Mouse (Mus musculus): ENCODE results near the gene Irak3. TPM values are rescaled to one million over a fixed set of nuclear protein-coding genes. Genes with fewer than 3 reads are reported as not detected.

Gene Irak3
- total RNA-seq, 2 experiments from 2014 or later, result 2.0 to 2.2 TPM

GRCm38 (mm10) chr10:120204591-120205210 is 2.8 kb upstream of the Irak3 start:
- DNase-seq (ENCODE audit: low spot score in 2 of 2), result no peak

- no peak for DNase-seq (ENCODE audit: low spot score in 2 of 2)
These were observed 729 bp upstream of the Irak3 start for GRCm38 (mm10) chr10:120202467-120203250.

GRCm38 (mm10) chr10:120201131-120201921 is 604 bp downstream of the Irak3 start, which contains the start of gene Tmbim4:
Gene Tmbim4 (plus strand): TSS chr10:120201590.
- peak; percentile 32 to 40 for DNase-seq (ENCODE audit: low spot score in 2 of 2)

- no peak for DNase-seq (ENCODE audit: low spot score in 2 of 2)
These were observed 4.7 kb downstream of the Irak3 start for GRCm38 (mm10) chr10:120197061-120197835.

- DNase-seq (ENCODE audit: low spot score in 2 of 2), result no peak
These were observed 8.7 kb downstream of the Irak3 start for GRCm38 (mm10) chr10:120193255-120193654.

GRCm38 (mm10) chr10:120192278-120192677 is 9.7 kb downstream of the Irak3 start:
- no peak for DNase-seq (ENCODE audit: low spot score in 2 of 2)

- no peak for DNase-seq (ENCODE audit: low spot score in 2 of 2)
These were observed 10.8 kb downstream of the Irak3 start for GRCm38 (mm10) chr10:120191165-120191564.

- no peak for DNase-seq (ENCODE audit: low spot score in 2 of 2)
These were observed 12.1 kb downstream of the Irak3 start for GRCm38 (mm10) chr10:120189782-120190181.

- no peak for DNase-seq (ENCODE audit: low spot score in 2 of 2)
These were observed 12.7 kb downstream of the Irak3 start for GRCm38 (mm10) chr10:120189276-120189675.

GRCm38 (mm10) chr10:120188513-120188912 is 13.4 kb downstream of the Irak3 start:
- no peak for DNase-seq (ENCODE audit: low spot score in 2 of 2)

- DNase-seq (ENCODE audit: low spot score in 2 of 2), result no peak
These were observed 18.6 kb downstream of the Irak3 start for GRCm38 (mm10) chr10:120183342-120183741.

- no peak for DNase-seq (ENCODE audit: low spot score in 2 of 2)
These were observed 19.0 kb downstream of the Irak3 start for GRCm38 (mm10) chr10:120182887-120183286.

- no peak for DNase-seq (ENCODE audit: low spot score in 2 of 2)
These were observed 27.7 kb downstream of the Irak3 start for GRCm38 (mm10) chr10:120174192-120174705.

- DNase-seq (ENCODE audit: low spot score in 2 of 2), result no peak
These were observed 30.6 kb downstream of the Irak3 start for GRCm38 (mm10) chr10:120171340-120171739.

- no peak for DNase-seq (ENCODE audit: low spot score in 2 of 2)
These were observed 31.7 kb downstream of the Irak3 start for GRCm38 (mm10) chr10:120170277-120170676.

GRCm38 (mm10) chr10:120169841-120170240 is 32.1 kb downstream of the Irak3 start:
- no peak for DNase-seq (ENCODE audit: low spot score in 2 of 2)

GRCm38 (mm10) chr10:120169064-120169463 is 32.9 kb downstream of the Irak3 start:
- DNase-seq (ENCODE audit: low spot score in 2 of 2), result no peak

GRCm38 (mm10) chr10:120168070-120168469 is 33.9 kb downstream of the Irak3 start:
- DNase-seq (ENCODE audit: low spot score in 2 of 2), result no peak

- no peak for DNase-seq (ENCODE audit: low spot score in 2 of 2)
These were observed 36.0 kb downstream of the Irak3 start for GRCm38 (mm10) chr10:120165793-120166503.
